In the genomic region with DNA sequence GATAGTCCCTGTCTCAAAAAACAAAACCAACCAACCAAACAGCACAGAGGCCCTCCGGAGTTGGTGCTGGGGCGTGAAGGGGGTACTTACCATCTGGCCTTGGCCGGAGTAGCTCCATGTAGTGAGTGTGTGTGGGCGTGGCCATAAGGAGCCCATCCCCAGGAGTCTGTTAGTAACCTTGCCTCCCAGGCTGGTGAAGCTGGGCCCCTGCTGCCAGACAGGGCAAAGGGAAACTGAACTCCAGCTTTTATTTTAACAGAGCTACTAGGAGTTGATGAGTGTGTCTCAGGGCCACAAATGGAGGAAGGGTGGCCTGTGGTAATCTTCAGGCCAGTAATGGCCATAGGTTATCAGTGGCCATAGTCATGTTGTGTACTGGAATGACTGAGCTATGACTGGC, we compare ENCODE assay signal across 10 mouse cellular contexts. TPM values are rescaled to one million over a fixed set of nuclear protein-coding genes. Genes with fewer than 3 reads are reported as not detected.
DNase-seq lines count a peak whose midpoint lies in the region; ATAC-seq and TF ChIP-seq lines count a peak whose summit lies in the region.
"Had no signal": no experiment of that assay in that cellular context is flagged by ENCODE, and none has a peak within 500 bp of the region (broad histone marks: within the 10 kb centered on the region; RNA-seq: fewer than 3 reads in every experiment).

No protein-coding gene starts in this region.

- no peak overlapping the region; the same call in 1 of the 2 replicates for H3K4me3 ChIP-seq in forebrain, embryonic 10.5 days
- H3K4me3 ChIP-seq in forebrain, embryonic 11.5 days (ENCODE audit: low read depth, low read length) = no peak overlapping the region
- no peak overlapping the region for H3K4me3 ChIP-seq in liver, adult 2 months (ENCODE audit: insufficient read depth, low read depth, low read length)
- no peak overlapping the region for H3K4me3 ChIP-seq in intestine, embryonic 16.5 days (ENCODE audit: low read length)
- no peak overlapping the region for H3K4me3 ChIP-seq in lung, postnatal 0 days (ENCODE audit: low read depth, low read length)
- H3K4me3 ChIP-seq in left cerebral cortex, adult 2 months = no peak overlapping the region

- no peak for DNase-seq in forebrain, embryonic 10.5 days (ENCODE audit: extremely low spot score, low spot score)
- no peak for DNase-seq in forebrain, embryonic 11.5 days (ENCODE audit: low spot score)
- no peak for DNase-seq in liver, adult 2 months (ENCODE audit: extremely low read depth, low read depth, low spot score)
- DNase-seq in liver = no peak
- peak; percentile 26 for DNase-seq in lung, postnatal 0 days (ENCODE audit: low spot score)
- no peak for DNase-seq in left cerebral cortex, adult 2 months (ENCODE audit: extremely low spot score in 1 of 2, low spot score in 2 of 2)
- DNase-seq: cerebellum, adult 9-11 months had no signal

- no peak for ATAC-seq in forebrain, embryonic 11.5 days (replicated peaks; ENCODE audit: low FRiP score)
- 0 out of 2 replicates have a peak, but pooled peaks have one; percentile 24 for ATAC-seq in intestine, embryonic 16.5 days
- ATAC-seq in lung, postnatal 0 days = peak; percentile 63
- ATAC-seq in activated CD4-positive, CD25-positive, alpha-beta regulatory T cell, adult 4 months = no peak
- ATAC-seq: forebrain, embryonic 14.5 days had no signal

- H3K9ac ChIP-seq in forebrain, embryonic 11.5 days (ENCODE audit: low read length) = no peak overlapping the region
- no peak overlapping the region for H3K9ac ChIP-seq in liver, adult 2 months (ENCODE audit: low read depth, low read length)
- H3K9ac ChIP-seq in intestine, embryonic 16.5 days (ENCODE audit: low read depth, low read length) = no peak overlapping the region
- H3K9ac ChIP-seq in lung, postnatal 0 days (replicated peaks; ENCODE audit: low read depth) = no peak overlapping the region

- H3K27ac ChIP-seq in forebrain, embryonic 10.5 days = peak overlapping the region; percentile 54
- no peak overlapping the region for H3K27ac ChIP-seq in forebrain, embryonic 11.5 days (ENCODE audit: low read depth, low read length)
- peak overlapping the region; percentile 37 for H3K27ac ChIP-seq in liver, adult 2 months (replicated peaks; ENCODE audit: insufficient read depth, low read depth, low read length)
- peak overlapping the region; percentile 29; the same call in 1 of the 2 replicates for H3K27ac ChIP-seq in intestine, embryonic 16.5 days (ENCODE audit: low read length)
- peak overlapping the region; percentile 85 for H3K27ac ChIP-seq in lung, postnatal 0 days (ENCODE audit: low read length)
- H3K27ac ChIP-seq in left cerebral cortex, adult 2 months = no peak overlapping the region

- no peak overlapping the region for H3K4me2 ChIP-seq in forebrain, embryonic 11.5 days (ENCODE audit: low read depth, low read length, severe bottlenecking)
- no peak overlapping the region for H3K4me2 ChIP-seq in intestine, embryonic 16.5 days (ENCODE audit: low read depth, low read length)
- H3K4me2 ChIP-seq in lung, postnatal 0 days (replicated peaks; ENCODE audit: low read depth, low read length) = no peak overlapping the region; the same call in 1 of the 2 replicates

- no peak for TF ChIP-seq CTCF in liver, adult 2 months (IDR thresholded peaks at IDR 0.05; ENCODE audit: low read depth, low read length)
- no peak for TF ChIP-seq CTCF in lung, postnatal 0 days (IDR thresholded peaks at IDR 0.05)
- TF ChIP-seq CTCF in left cerebral cortex, adult 2 months (IDR thresholded peaks at IDR 0.05) = no peak

- intact Hi-C loops in left cerebral cortex, adult 2 months (cut with DNase I) = no loop called here

- no peaks in the 10 kb centered on the region for H3K79me2 ChIP-seq in liver, adult 2 months (ENCODE audit: control insufficient read depth, insufficient read depth, low read length)

- H3K27me3 ChIP-seq in forebrain, embryonic 10.5 days (ENCODE audit: poor library complexity, severe bottlenecking) = peaks cover 7% of the 10 kb centered on the region
- H3K27me3 ChIP-seq in forebrain, embryonic 11.5 days (ENCODE audit: control insufficient read depth, insufficient read depth, low read length) = no peaks in the 10 kb centered on the region
- no peaks in the 10 kb centered on the region for H3K27me3 ChIP-seq in liver, adult 2 months (ENCODE audit: control insufficient read depth, insufficient read depth, low read length)
- no peaks in the 10 kb centered on the region for H3K27me3 ChIP-seq in intestine, embryonic 16.5 days (replicated peaks; ENCODE audit: control insufficient read depth, insufficient read depth, low read length)
- no peaks in the 10 kb centered on the region for H3K27me3 ChIP-seq in lung, postnatal 0 days (replicated peaks; ENCODE audit: insufficient read depth, low read length)

- H3K36me3 ChIP-seq in forebrain, embryonic 10.5 days (replicated peaks) = peaks cover 3% of the 10 kb centered on the region; the same call in 1 of the 2 replicates
- no peaks in the 10 kb centered on the region for H3K36me3 ChIP-seq in forebrain, embryonic 11.5 days (ENCODE audit: control insufficient read depth, insufficient read depth, low read length)
- H3K36me3 ChIP-seq in liver, adult 2 months (ENCODE audit: control insufficient read depth, insufficient read depth, low read length) = no peaks in the 10 kb centered on the region
- H3K36me3 ChIP-seq in intestine, embryonic 16.5 days (ENCODE audit: control insufficient read depth, insufficient read depth, low read length) = 0 out of 2 replicates have a peak, but pooled peaks cover 2% of the 10 kb centered on the region
- H3K36me3 ChIP-seq in lung, postnatal 0 days (ENCODE audit: insufficient read depth, low read length) = no peaks in the 10 kb centered on the region

- peaks cover 71% of the 10 kb centered on the region for H3K4me1 ChIP-seq in forebrain, embryonic 10.5 days
- no peaks in the 10 kb centered on the region for H3K4me1 ChIP-seq in forebrain, embryonic 11.5 days (replicated peaks; ENCODE audit: control insufficient read depth, insufficient read depth, low read length)
- peaks cover 9% of the 10 kb centered on the region; the same call in 1 of the 2 replicates for H3K4me1 ChIP-seq in liver, adult 2 months (ENCODE audit: control insufficient read depth, insufficient read depth, low read length)
- peaks cover 37% of the 10 kb centered on the region for H3K4me1 ChIP-seq in intestine, embryonic 16.5 days (ENCODE audit: control insufficient read depth, insufficient read depth, low read length)
- peaks cover 4% of the 10 kb centered on the region; the same call in 1 of the 2 replicates for H3K4me1 ChIP-seq in lung, postnatal 0 days (ENCODE audit: insufficient read depth, low read depth, low read length)

- no peak for TF ChIP-seq POLR2A in liver, adult 2 months (IDR thresholded peaks at IDR 0.05; ENCODE audit: extremely low read depth, insufficient read depth, low read length)

- no peak for TF ChIP-seq EP300 in lung, postnatal 0 days (IDR thresholded peaks at IDR 0.05)

- H3K9me3 ChIP-seq in forebrain, embryonic 10.5 days = no peaks in the 10 kb centered on the region
- no peaks in the 10 kb centered on the region for H3K9me3 ChIP-seq in forebrain, embryonic 11.5 days (ENCODE audit: control insufficient read depth, low read length)
- no peaks in the 10 kb centered on the region for H3K9me3 ChIP-seq in intestine, embryonic 16.5 days (ENCODE audit: control insufficient read depth, low read length)
- no peaks in the 10 kb centered on the region for H3K9me3 ChIP-seq in lung, postnatal 0 days (ENCODE audit: low read length)

- WGBS in forebrain, embryonic 10.5 days = 45% methylated on average over 4 of the region's 4 CpGs
- 47% methylated on average over 4 of the region's 4 CpGs for WGBS in forebrain, embryonic 11.5 days
- WGBS in liver, adult 2 months = 68% methylated on average over 4 of the region's 4 CpGs
- WGBS in intestine, embryonic 16.5 days = 30% methylated on average over 4 of the region's 4 CpGs
- 25% methylated on average over 4 of the region's 4 CpGs for WGBS in lung, postnatal 0 days

RNA-seq across cellular contexts. Expression of gene 6330409D20Rik, which starts 6.3 kb away (rescaled TPM):
- polyA plus RNA-seq in forebrain, embryonic 10.5 days (2016; fragmentation: Nextera tagmentation; extraction: Ambion mirVana) = 0.69 and 1.2 TPM in 2 replicates
- 2.1 and 2.3 TPM in 2 replicates for polyA plus RNA-seq in forebrain, embryonic 11.5 days (2014; fragmentation: Nextera tagmentation; extraction: Ambion mirVana)
- total RNA-seq in liver, adult 2 months (2014; rRNA removed) = not detected in 2 replicates
- not detected in 2 replicates for polyA plus RNA-seq in liver, adult 2 months (2012; rRNA removed)
- 0.26 TPM in 1 of 2 replicates, not detected in the other for polyA plus RNA-seq in intestine, embryonic 16.5 days (2015; fragmentation: Nextera tagmentation; extraction: Ambion mirVana)
- polyA plus RNA-seq in lung, postnatal 0 days (2015; fragmentation: Nextera tagmentation; extraction: Ambion mirVana) = 0.30 TPM in 2 replicates
- under 1 TPM in 1 of 2 experiments, not detected in 1; 0.99 TPM for polyA plus RNA-seq in activated CD4-positive, CD25-positive, alpha-beta regulatory T cell, adult 4 months (2017; shearing (Covaris generic))
- total RNA-seq in left cerebral cortex, adult 2 months (2021) = 1 to 10 TPM; 1.6 to 2.2 TPM

RNA-seq across cellular contexts. Expression of gene Sh2d3c, which starts 13.6 kb away (rescaled TPM):
- polyA plus RNA-seq in forebrain, embryonic 10.5 days (2016; fragmentation: Nextera tagmentation; extraction: Ambion mirVana) = 28.6 and 30.2 TPM in 2 replicates
- polyA plus RNA-seq in forebrain, embryonic 11.5 days (2014; fragmentation: Nextera tagmentation; extraction: Ambion mirVana) = 33.2 and 33.7 TPM in 2 replicates
- total RNA-seq in liver, adult 2 months (2014; rRNA removed) = 2.2 and 3.2 TPM in 2 replicates
- 7.5 and 10.4 TPM in 2 replicates for polyA plus RNA-seq in liver, adult 2 months (2012; rRNA removed)
- polyA plus RNA-seq in intestine, embryonic 16.5 days (2015; fragmentation: Nextera tagmentation; extraction: Ambion mirVana) = 26.1 and 26.5 TPM in 2 replicates
- polyA plus RNA-seq in lung, postnatal 0 days (2015; fragmentation: Nextera tagmentation; extraction: Ambion mirVana) = 51.8 and 53.5 TPM in 2 replicates
- 10 to 100 TPM; 62.2 to 84.6 TPM for polyA plus RNA-seq in activated CD4-positive, CD25-positive, alpha-beta regulatory T cell, adult 4 months (2017; shearing (Covaris generic))
- 10 to 100 TPM; 31.1 to 42.5 TPM for total RNA-seq in left cerebral cortex, adult 2 months (2021)

RNA-seq across cellular contexts. Expression of gene Cdk9, which starts 21.6 kb away (rescaled TPM):
- 135 and 139 TPM in 2 replicates for polyA plus RNA-seq in forebrain, embryonic 10.5 days (2016; fragmentation: Nextera tagmentation; extraction: Ambion mirVana)
- 79.2 and 95.7 TPM in 2 replicates for polyA plus RNA-seq in forebrain, embryonic 11.5 days (2014; fragmentation: Nextera tagmentation; extraction: Ambion mirVana)
- total RNA-seq in liver, adult 2 months (2014; rRNA removed) = 19.5 and 27.3 TPM in 2 replicates
- polyA plus RNA-seq in liver, adult 2 months (2012; rRNA removed) = 46.6 and 63.7 TPM in 2 replicates
- 83.4 and 86.0 TPM in 2 replicates for polyA plus RNA-seq in intestine, embryonic 16.5 days (2015; fragmentation: Nextera tagmentation; extraction: Ambion mirVana)
- polyA plus RNA-seq in lung, postnatal 0 days (2015; fragmentation: Nextera tagmentation; extraction: Ambion mirVana) = 62.8 and 68.7 TPM in 2 replicates
- 10 to 100 TPM; 26.2 to 26.4 TPM for polyA plus RNA-seq in activated CD4-positive, CD25-positive, alpha-beta regulatory T cell, adult 4 months (2017; shearing (Covaris generic))
- 100 to 1,000 TPM; 129 to 134 TPM for total RNA-seq in left cerebral cortex, adult 2 months (2021)

RNA-seq across cellular contexts. Expression of gene Tor2a, which starts 22.6 kb away (rescaled TPM):
- 54.0 and 54.9 TPM in 2 replicates for polyA plus RNA-seq in forebrain, embryonic 10.5 days (2016; fragmentation: Nextera tagmentation; extraction: Ambion mirVana)
- polyA plus RNA-seq in forebrain, embryonic 11.5 days (2014; fragmentation: Nextera tagmentation; extraction: Ambion mirVana) = 56.8 and 68.3 TPM in 2 replicates
- 26.6 and 35.6 TPM in 2 replicates for total RNA-seq in liver, adult 2 months (2014; rRNA removed)
- polyA plus RNA-seq in liver, adult 2 months (2012; rRNA removed) = 72.6 and 77.4 TPM in 2 replicates
- 73.1 and 74.0 TPM in 2 replicates for polyA plus RNA-seq in intestine, embryonic 16.5 days (2015; fragmentation: Nextera tagmentation; extraction: Ambion mirVana)
- 60.9 and 63.5 TPM in 2 replicates for polyA plus RNA-seq in lung, postnatal 0 days (2015; fragmentation: Nextera tagmentation; extraction: Ambion mirVana)
- 10 to 100 TPM; 58.9 to 62.2 TPM for polyA plus RNA-seq in activated CD4-positive, CD25-positive, alpha-beta regulatory T cell, adult 4 months (2017; shearing (Covaris generic))
- total RNA-seq in left cerebral cortex, adult 2 months (2021) = 10 to 100 TPM; 30.4 to 30.7 TPM

RNA-seq across cellular contexts. Expression of gene Fpgs, which starts 30.5 kb away (rescaled TPM):
- polyA plus RNA-seq in forebrain, embryonic 10.5 days (2016; fragmentation: Nextera tagmentation; extraction: Ambion mirVana) = 27.4 and 29.5 TPM in 2 replicates
- 21.9 and 22.3 TPM in 2 replicates for polyA plus RNA-seq in forebrain, embryonic 11.5 days (2014; fragmentation: Nextera tagmentation; extraction: Ambion mirVana)
- total RNA-seq in liver, adult 2 months (2014; rRNA removed) = 158 and 175 TPM in 2 replicates
- polyA plus RNA-seq in liver, adult 2 months (2012; rRNA removed) = 414 and 481 TPM in 2 replicates
- polyA plus RNA-seq in intestine, embryonic 16.5 days (2015; fragmentation: Nextera tagmentation; extraction: Ambion mirVana) = 29.8 and 32.0 TPM in 2 replicates
- 12.6 and 15.6 TPM in 2 replicates for polyA plus RNA-seq in lung, postnatal 0 days (2015; fragmentation: Nextera tagmentation; extraction: Ambion mirVana)
- polyA plus RNA-seq in activated CD4-positive, CD25-positive, alpha-beta regulatory T cell, adult 4 months (2017; shearing (Covaris generic)) = 1 to 10 TPM; 3.8 to 6.2 TPM
- 10 to 100 TPM in 1 of 2 experiments, 1 to 10 TPM in 1; 9.4 to 10.5 TPM for total RNA-seq in left cerebral cortex, adult 2 months (2021)

Comparison
In these comparisons a context has a peak if more than half of its experiments do, and no peak if none do; other contexts are left out.
1. H3K27ac ChIP-seq: peak in forebrain, embryonic 10.5 days (single experiment), liver, adult 2 months (single experiment), intestine, embryonic 16.5 days (single experiment) and lung, postnatal 0 days (single experiment); none in forebrain, embryonic 11.5 days (single experiment) and left cerebral cortex, adult 2 months (single experiment).
2. ATAC-seq: peak in intestine, embryonic 16.5 days (single experiment) and lung, postnatal 0 days (single experiment); none in forebrain, embryonic 11.5 days (single experiment) and activated CD4-positive, CD25-positive, alpha-beta regulatory T cell, adult 4 months (single experiment).